9 mouse cellular contexts compared by ENCODE assay signal in the genomic region with DNA sequence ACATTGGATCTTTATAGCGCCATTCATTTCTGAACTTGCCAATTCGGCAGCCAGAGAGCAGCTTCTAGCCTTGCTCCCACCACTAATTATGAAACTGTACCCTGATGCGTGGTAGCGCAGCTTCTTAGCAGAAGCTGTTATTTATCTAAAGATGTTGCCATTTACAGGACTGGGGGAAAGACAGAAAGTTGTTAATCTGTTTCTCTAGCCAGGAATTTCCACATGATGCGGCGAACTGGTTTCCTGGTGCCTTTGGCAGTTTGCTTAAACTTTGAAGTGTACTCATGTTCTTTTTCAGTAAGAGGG.
DNase-seq lines count a peak whose midpoint lies in the region; ATAC-seq and TF ChIP-seq lines count a peak whose summit lies in the region.
"Had no signal": no experiment of that assay in that cellular context is flagged by ENCODE, and none has a peak within 500 bp of the region (broad histone marks: within the 10 kb centered on the region; RNA-seq: fewer than 3 reads in every experiment).

No protein-coding gene starts in this region.

- no peak overlapping the region for H3K27ac ChIP-seq in heart, postnatal 0 days (ENCODE audit: low read depth)
- no peak overlapping the region for H3K27ac ChIP-seq in forebrain, embryonic 12.5 days
- no peak overlapping the region for H3K27ac ChIP-seq in limb, embryonic 15.5 days

- H3K27me3 ChIP-seq in heart, postnatal 0 days (ENCODE audit: control insufficient read depth, insufficient read depth, low read length): no peaks in the 10 kb centered on the region
- peaks cover 9% of the 10 kb centered on the region for H3K27me3 ChIP-seq in E14TG2a.4 (ENCODE audit: insufficient read depth, low read length)
- peaks cover 11% of the 10 kb centered on the region; the same call in 1 of the 2 replicates for H3K27me3 ChIP-seq in forebrain, embryonic 12.5 days
- peaks cover 7% of the 10 kb centered on the region; the same call in 1 of the 2 replicates for H3K27me3 ChIP-seq in limb, embryonic 15.5 days

- H3K9me3 ChIP-seq in heart, postnatal 0 days (replicated peaks; ENCODE audit: control insufficient read depth, low read length): no peaks in the 10 kb centered on the region
- H3K9me3 ChIP-seq in E14TG2a.4 (ENCODE audit: low read length): 0 out of 2 replicates have a peak, but pooled peaks cover 2% of the 10 kb centered on the region
- no peaks in the 10 kb centered on the region for H3K9me3 ChIP-seq in forebrain, embryonic 12.5 days
- H3K9me3 ChIP-seq in limb, embryonic 15.5 days: no peaks in the 10 kb centered on the region

- H3K4me2 ChIP-seq in heart, postnatal 0 days (ENCODE audit: low read depth, low read length): peak overlapping the region; percentile 14
- H3K4me2 ChIP-seq in forebrain, embryonic 12.5 days: peak overlapping the region; percentile 38
- peak overlapping the region; percentile 32 for H3K4me2 ChIP-seq in limb, embryonic 15.5 days

- no peak overlapping the region for H3K4me3 ChIP-seq in heart, postnatal 0 days (ENCODE audit: low read depth, low read length)
- 0 out of 2 replicates have a peak overlapping the region, but pooled peaks have one; percentile 3 for H3K4me3 ChIP-seq in E14TG2a.4 (replicated peaks; ENCODE audit: low read length)
- H3K4me3 ChIP-seq in forebrain, embryonic 12.5 days (replicated peaks): no peak overlapping the region
- H3K4me3 ChIP-seq in limb, embryonic 15.5 days: peak overlapping the region; percentile 6
- H3K4me3 ChIP-seq: myocyte had no signal

- TF ChIP-seq EP300 in heart, postnatal 0 days (IDR thresholded peaks at IDR 0.05; ENCODE audit: low read depth): no peak

- 17% methylated on average over 6 of the region's 6 CpGs for WGBS in heart, postnatal 0 days
- 21% methylated on average over 6 of the region's 6 CpGs for WGBS in forebrain, embryonic 12.5 days
- WGBS in limb, embryonic 15.5 days: 10% methylated on average over 6 of the region's 6 CpGs

- no peak for DNase-seq in heart, postnatal 0 days (ENCODE audit: low spot score)
- no peak for DNase-seq in heart, adult 9 months (ENCODE audit: low spot score in 2 of 2)
- DNase-seq in adrenal gland, postnatal 36 days: no peak
- no peak for DNase-seq in cerebellum, postnatal 4 days (ENCODE audit: low spot score in 2 of 2)

- no peak overlapping the region for H3K9ac ChIP-seq in heart, postnatal 0 days (replicated peaks; ENCODE audit: low read depth, low read length)
- no peak overlapping the region for H3K9ac ChIP-seq in forebrain, embryonic 12.5 days
- H3K9ac ChIP-seq in limb, embryonic 15.5 days: no peak overlapping the region

- H3K36me3 ChIP-seq in heart, postnatal 0 days (replicated peaks; ENCODE audit: control insufficient read depth, insufficient read depth, low read length): no peaks in the 10 kb centered on the region
- H3K36me3 ChIP-seq in E14TG2a.4 (ENCODE audit: insufficient read depth, low read length): no peaks in the 10 kb centered on the region
- H3K36me3 ChIP-seq in forebrain, embryonic 12.5 days (replicated peaks): no peaks in the 10 kb centered on the region
- no peaks in the 10 kb centered on the region for H3K36me3 ChIP-seq in limb, embryonic 15.5 days

- no peak for TF ChIP-seq CTCF in heart, postnatal 0 days (IDR thresholded peaks at IDR 0.05; ENCODE audit: low read depth)
- TF ChIP-seq CTCF in E14TG2a.4 (conservative IDR thresholded peaks at IDR 0.05; ENCODE audit: low read length): no peak

- no peaks in the 10 kb centered on the region for H3K4me1 ChIP-seq in heart, postnatal 0 days (ENCODE audit: control insufficient read depth, insufficient read depth)
- H3K4me1 ChIP-seq in E14TG2a.4 (replicated peaks; ENCODE audit: low read depth, low read length): peaks cover 19% of the 10 kb centered on the region
- peaks cover 10% of the 10 kb centered on the region for H3K4me1 ChIP-seq in forebrain, embryonic 12.5 days
- H3K4me1 ChIP-seq in limb, embryonic 15.5 days: peaks cover 9% of the 10 kb centered on the region; the same call in 1 of the 2 replicates

- no peak for ATAC-seq in heart, postnatal 0 days (ENCODE audit: insufficient read depth, low read depth)
- ATAC-seq in forebrain, embryonic 12.5 days (ENCODE audit: low FRiP score): peak; percentile 21; the same call in 1 of the 2 replicates
- ATAC-seq in limb, embryonic 15.5 days (ENCODE audit: insufficient number of reproducible peaks, low FRiP score, low TSS enrichment, low read depth): no peak
- no peak for ATAC-seq in CD4-positive, CD25-positive, alpha-beta regulatory T cell, adult 4 months

Comparison
In these comparisons a context has a peak if more than half of its experiments do, and no peak if none do; other contexts are left out.
1. H3K4me3 ChIP-seq: peak in E14TG2a.4 (single experiment) and limb, embryonic 15.5 days (single experiment); none in heart, postnatal 0 days (single experiment) and forebrain, embryonic 12.5 days (single experiment).
2. Peak in every context shown above with its lines, with median percentiles within 50 percentile points of each other: H3K4me2 ChIP-seq.